Mouse (Mus musculus): ENCODE results near the gene Rpf2.

GRCm38 (mm10) chr10:40260305-40260704 lies 13.5 kb upstream of the Rpf2 start:
- TF ChIP-seq CTCF (IDR thresholded peaks at IDR 0.05; ENCODE audit: low read depth), result no peak
- TF ChIP-seq EP300 (IDR thresholded peaks at IDR 0.05; ENCODE audit: low read depth), result no peak

All from liver, embryonic 14.5 days (tissue).